Mouse (Mus musculus) spleen, adult 2 months (tissue): Measurements from ENCODE around the gene Psme1. TPM values are rescaled to one million over a fixed set of nuclear protein-coding genes. Genes with fewer than 3 reads are reported as not detected.

Experiments
- DNase-seq, 2 experiments: peaks; one replicate each; pipeline versions ENCODE4 v3.0.0 to v3.0.0-alpha.2; 2012 to 2021; ENCODE audit warnings: low spot score in 2 of 2, low read depth in 1 of 2
- H3K27ac ChIP-seq: fragments of 200-500 bp; 2 replicates; pipeline ENCODE4 v1.5.1; 2012; ENCODE audit warnings: low read length, inconsistent platforms; ENCODE audit not compliant: insufficient read depth
- H3K27me3 ChIP-seq: fragments of 200-500 bp; 2 replicates; pipeline ENCODE4 v1.6.1; 2012; ENCODE audit warnings: mild to moderate bottlenecking, moderate library complexity, low read length, inconsistent platforms; ENCODE audit not compliant: control insufficient read depth, insufficient read depth
- H3K36me3 ChIP-seq: fragments of 200-500 bp; 2 replicates; pipeline ENCODE4 v1.6.1; 2012; ENCODE audit warnings: mild to moderate bottlenecking, low read length, inconsistent platforms; ENCODE audit not compliant: control insufficient read depth, insufficient read depth
- H3K4me1 ChIP-seq: fragments of 200-500 bp; 2 replicates; pipeline ENCODE4 v1.6.1; 2011; ENCODE audit warnings: inconsistent platforms; ENCODE audit not compliant: control insufficient read depth, insufficient read depth, insufficient read length
- H3K4me3 ChIP-seq: fragments of 200-500 bp; 2 replicates; pipeline ENCODE4 v1.5.1; 2011; ENCODE audit warnings: mild to moderate bottlenecking, inconsistent platforms; ENCODE audit not compliant: insufficient read depth, insufficient read length; ENCODE audit errors: extremely low read depth
- CTCF ChIP-seq: fragments of 200-500 bp; IDR thresholded peaks from 2 replicates; pipeline ENCODE4 v1.5.1; 2011; ENCODE audit warnings: mild to moderate bottlenecking, inconsistent platforms; ENCODE audit not compliant: insufficient read depth, insufficient read length, insufficient replicate concordance; ENCODE audit errors: extremely low read depth
- POLR2A ChIP-seq: fragments of 200-500 bp; IDR thresholded peaks from 2 replicates; pipeline ENCODE4 v1.6.1; 2011; ENCODE audit warnings: low read depth, low read length, inconsistent platforms
- WGBS: fragments of 180-500 bp; shearing (Covaris S2); methylation state at CpG from one replicate; pipeline ENCODE4 v1.1.7; 2018; 5-methylcytosine and 5-hydroxymethylcytosine counted together
- polyA plus RNA-seq: library from polyadenylated mRNA; depleted of rRNA; stranded (reverse); fragments of >200 nt; gene quantifications from 2 replicates; pipeline ENCODE4 v1.2.3, GENCODE M21; 2012

Psme1 gene
- polyA plus RNA-seq, 1 experiment = 101 TPM

DNA sequence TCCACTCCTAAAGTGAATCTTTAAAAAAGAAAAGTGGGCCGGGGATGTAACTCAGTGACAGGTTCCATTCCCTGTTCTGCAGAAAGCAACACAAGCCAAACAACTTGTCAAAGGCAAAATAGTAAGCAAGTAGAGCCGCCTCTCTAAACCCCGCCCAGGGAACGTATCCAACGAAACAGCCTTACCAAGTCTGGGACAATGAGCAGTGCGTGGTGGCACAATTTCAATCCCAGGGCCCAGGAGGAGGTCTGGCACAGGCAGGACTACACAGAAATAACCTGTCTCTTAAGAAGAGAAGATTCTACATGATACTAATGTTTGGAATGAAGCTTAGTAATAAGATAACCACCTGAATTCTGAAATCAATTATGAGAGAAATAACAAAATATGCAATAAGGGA is 27.7 kb upstream of the Psme1 start:
- no peaks in the 10 kb centered on the region for H3K27me3 ChIP-seq
- H3K36me3 ChIP-seq = peaks cover 22% of the 10 kb centered on the region
- no peak overlapping the region for H3K27ac ChIP-seq
- TF ChIP-seq POLR2A (no peak), CTCF (no peak)
- H3K4me1 ChIP-seq = no peaks in the 10 kb centered on the region
- H3K4me3 ChIP-seq = no peak overlapping the region
- 92% methylated on average over 6 of the region's 6 CpGs for WGBS
- DNase-seq = no peak

DNA sequence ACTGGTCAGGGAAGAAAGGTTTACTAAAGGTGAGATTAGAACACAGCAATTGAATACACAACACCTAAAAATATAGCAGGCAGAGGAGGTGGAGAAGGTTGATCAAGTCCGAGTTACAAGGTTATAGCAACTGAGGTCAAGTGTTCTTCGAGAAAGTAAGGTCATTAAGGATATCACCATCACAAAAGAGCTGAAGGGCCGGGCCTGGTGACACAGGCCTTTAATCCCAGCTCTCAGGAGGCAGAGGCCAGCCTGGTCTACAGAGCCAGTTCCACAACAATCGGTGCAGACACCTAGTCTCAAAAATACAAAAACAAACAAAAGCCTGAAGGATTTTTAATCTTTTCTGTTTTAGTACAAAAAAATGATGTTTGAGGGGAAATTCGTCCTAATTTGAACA is 26.6 kb upstream of the Psme1 start:
- no peaks in the 10 kb centered on the region for H3K4me1 ChIP-seq
- no peak for TF ChIP-seq POLR2A
- TF ChIP-seq CTCF = no peak
- no peak for DNase-seq
- peaks cover 17% of the 10 kb centered on the region for H3K36me3 ChIP-seq
- no peak overlapping the region for H3K4me3 ChIP-seq
- 84% methylated on average over 5 of the region's 5 CpGs for WGBS
- H3K27me3 ChIP-seq = no peaks in the 10 kb centered on the region
- no peak overlapping the region for H3K27ac ChIP-seq

DNA sequence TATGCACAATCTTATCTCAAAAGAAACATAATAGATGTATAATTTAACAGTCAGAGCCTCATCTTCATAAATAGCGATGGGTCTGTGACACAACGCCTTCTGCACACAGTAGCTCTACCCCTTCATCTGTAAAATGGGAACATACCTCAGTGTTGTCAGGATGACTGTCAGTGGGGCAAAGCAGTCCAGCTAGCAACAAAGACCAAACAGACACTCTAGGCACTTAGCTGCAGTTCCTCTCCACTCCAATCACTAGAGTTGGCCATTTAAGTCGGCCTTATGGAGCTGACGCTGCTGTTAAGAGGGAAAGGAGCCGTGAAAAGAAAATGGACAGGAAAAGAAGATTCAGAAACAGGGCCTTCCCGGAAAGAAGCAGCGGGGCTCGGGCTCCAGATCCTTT is 26.1 kb upstream of the Psme1 start:
- no peak overlapping the region for H3K27ac ChIP-seq
- DNase-seq = no peak
- peaks cover 17% of the 10 kb centered on the region for H3K36me3 ChIP-seq
- H3K4me1 ChIP-seq = no peaks in the 10 kb centered on the region
- TF ChIP-seq POLR2A = no peak
- TF ChIP-seq CTCF = no peak
- H3K27me3 ChIP-seq = no peaks in the 10 kb centered on the region
- no peak overlapping the region for H3K4me3 ChIP-seq
- WGBS = 95% methylated on average over 8 of the region's 8 CpGs

DNA sequence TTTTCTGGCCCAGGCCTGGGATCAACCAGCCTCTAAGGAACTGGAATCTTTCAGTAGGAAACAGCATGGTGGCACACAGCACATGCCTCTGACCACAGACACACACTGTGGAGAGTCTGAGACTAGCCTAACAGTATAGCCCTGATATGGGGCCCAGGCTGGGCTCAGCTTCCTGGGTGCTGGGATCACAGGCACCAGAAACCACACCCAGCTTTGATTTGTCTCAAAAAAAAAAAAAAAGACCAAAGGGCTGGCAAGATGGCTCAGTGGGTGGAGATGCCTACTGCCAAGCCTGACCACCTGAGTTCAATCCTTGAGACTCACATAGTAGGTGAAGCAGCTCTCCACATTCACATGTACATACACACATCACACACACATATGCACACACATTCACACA is 23.3 kb upstream of the Psme1 start:
- H3K36me3 ChIP-seq = no peaks in the 10 kb centered on the region; the same call in 1 of the 2 replicates
- 0 out of 2 replicates have a peak, but pooled peaks cover 3% of the 10 kb centered on the region for H3K4me1 ChIP-seq
- TF ChIP-seq CTCF = no peak
- TF ChIP-seq POLR2A = no peak
- no peak overlapping the region for H3K4me3 ChIP-seq
- no peak overlapping the region for H3K27ac ChIP-seq
- no peaks in the 10 kb centered on the region for H3K27me3 ChIP-seq
- DNase-seq = no peak

DNA sequence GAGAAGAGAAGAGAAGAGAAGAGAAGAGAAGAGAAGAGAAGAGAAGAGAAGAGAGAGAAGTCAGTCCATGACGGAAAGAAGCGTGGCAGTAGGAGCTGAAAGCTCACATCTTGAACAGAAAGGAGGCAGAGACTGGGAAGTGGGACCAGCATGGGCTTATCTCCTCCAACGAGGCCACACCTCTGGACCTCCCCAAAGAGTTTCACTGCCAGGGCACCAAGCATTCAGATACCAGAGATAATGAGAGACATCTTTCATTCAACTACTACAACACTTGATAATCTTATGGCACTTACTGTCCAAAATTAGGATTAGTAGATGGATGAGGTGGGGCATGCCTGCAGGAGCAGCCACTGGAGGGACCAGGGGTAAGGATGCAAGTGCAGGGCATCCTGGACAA is 22.1 kb upstream of the Psme1 start:
- Histone ChIP-seq H3K4me3 (no peak overlapping the region), H3K27me3 (no peaks in the 10 kb centered on the region), H3K4me1 (0 out of 2 replicates have a peak, but pooled peaks cover 3% of the 10 kb centered on the region), H3K36me3 (no peaks in the 10 kb centered on the region), H3K27ac (no peak overlapping the region)
- 81% methylated on average over 3 of the region's 3 CpGs for WGBS
- DNase-seq = no peak
- TF ChIP-seq POLR2A (no peak), CTCF (no peak)

DNA sequence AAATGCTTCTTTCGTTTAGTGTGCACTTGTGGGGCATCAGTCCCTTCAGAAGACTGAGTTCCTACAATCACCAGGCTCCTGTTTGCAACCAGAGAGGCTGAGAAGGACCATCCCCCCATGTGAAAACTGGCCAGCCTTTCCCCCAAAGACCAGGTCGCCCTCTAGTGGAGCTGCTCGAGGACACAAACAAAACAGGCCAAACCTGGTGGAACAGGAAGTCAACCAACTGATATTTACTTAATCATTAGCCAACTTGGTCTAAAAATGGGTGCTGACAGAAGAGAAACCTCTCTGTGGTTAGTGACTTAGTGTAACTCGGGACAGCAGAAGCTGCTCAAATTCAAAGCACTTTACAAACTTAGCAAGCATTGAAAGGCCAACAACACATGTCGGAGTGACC is 20.9 kb upstream of the Psme1 start:
- H3K4me1 ChIP-seq = peaks cover 7% of the 10 kb centered on the region; the same call in 1 of the 2 replicates
- TF ChIP-seq CTCF = peak; percentile 84; the same call in 1 of the 2 replicates
- TF ChIP-seq POLR2A = no peak
- H3K27me3 ChIP-seq = no peaks in the 10 kb centered on the region
- H3K27ac ChIP-seq = peak overlapping the region; percentile 45
- peak; percentile 71 to 84 for DNase-seq
- 14% methylated on average over 5 of the region's 5 CpGs for WGBS
- no peak overlapping the region for H3K4me3 ChIP-seq
- no peaks in the 10 kb centered on the region for H3K36me3 ChIP-seq

DNA sequence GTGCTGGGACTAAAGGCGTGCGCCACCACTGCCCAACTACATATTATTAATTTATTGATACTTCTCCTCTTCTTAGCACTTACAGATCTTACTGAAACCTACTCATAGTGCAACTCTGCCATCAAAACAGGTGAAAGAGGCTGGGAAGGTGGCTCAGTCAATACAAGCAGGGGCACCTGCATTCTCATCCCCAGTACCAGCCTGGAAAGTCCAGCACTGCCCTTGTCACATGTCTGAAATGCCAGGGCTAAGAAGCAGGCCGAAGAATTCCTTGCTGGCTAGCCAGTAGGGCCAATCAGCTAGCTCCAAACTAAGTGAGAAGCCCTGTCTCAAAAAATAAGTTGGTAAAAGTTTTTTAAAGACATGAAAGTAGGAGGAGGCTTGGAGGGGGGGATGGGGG is 20.3 kb upstream of the Psme1 start:
- Histone ChIP-seq H3K4me1 (peaks cover 7% of the 10 kb centered on the region; the same call in 1 of the 2 replicates), H3K27ac (peak overlapping the region; percentile 45), H3K27me3 (no peaks in the 10 kb centered on the region), H3K4me3 (no peak overlapping the region), H3K36me3 (no peaks in the 10 kb centered on the region)
- WGBS = 79% methylated on average over 3 of the region's 3 CpGs
- no peak for TF ChIP-seq CTCF
- no peak for TF ChIP-seq POLR2A
- no peak for DNase-seq
